Mouse (Mus musculus): Measurements from ENCODE around the gene Mfng. TPM values are rescaled to one million over a fixed set of nuclear protein-coding genes. Genes with fewer than 3 reads are reported as not detected.
A peak's percentile ranks its signal among the peaks of the same experiment; 100 is the strongest.

Gene Mfng
- polyA plus RNA-seq, 1 experiment from 2014 or later: 12.4 TPM

DNA sequence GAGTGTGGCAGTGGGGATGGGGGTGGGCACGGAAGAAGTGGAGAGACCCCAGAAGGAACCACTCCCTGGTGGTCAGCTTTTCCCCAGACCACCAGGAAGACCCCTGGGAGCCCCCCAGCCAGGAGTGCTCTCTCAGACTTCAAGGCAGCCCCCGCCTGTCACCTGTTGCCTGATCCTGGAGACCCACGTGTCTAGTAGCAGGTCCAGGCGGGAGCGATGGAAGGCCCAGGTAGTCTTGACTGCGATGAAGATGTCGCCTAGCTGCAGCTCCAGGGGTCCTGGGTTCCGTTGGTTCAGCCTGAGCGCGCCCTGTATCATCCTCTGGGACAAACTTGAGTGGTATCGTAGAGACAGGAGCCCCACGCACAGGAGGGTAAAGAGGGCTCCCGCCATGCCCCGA lies 419 bp downstream of the Mfng start:
- Histone ChIP-seq H3K9me3 (ENCODE audit: control insufficient read depth, low read length) (peaks cover 2% of the 10 kb centered on the region; the same call in 1 of the 2 replicates), H3K27me3 (replicated peaks; ENCODE audit: control insufficient read depth, insufficient read depth, low read length) (no peaks in the 10 kb centered on the region), H3K27ac (ENCODE audit: low read depth, low read length) (peak overlapping the region; percentile 52), H3K36me3 (ENCODE audit: control insufficient read depth, insufficient read depth, low read length) (peaks cover 2% of the 10 kb centered on the region), H3K9ac (ENCODE audit: low read depth, low read length) (peak overlapping the region; percentile 66), H3K4me2 (peak overlapping the region; percentile 89), H3K4me1 (replicated peaks; ENCODE audit: control insufficient read depth, insufficient read depth, low read length) (peaks cover 18% of the 10 kb centered on the region), H3K4me3 (ENCODE audit: low read depth, low read length) (peak overlapping the region; percentile 51)
- DNase-seq (ENCODE audit: low spot score): no peak
- 18% methylated on average over 14 of the region's 14 CpGs for WGBS
- peak; percentile 26; the same call in 1 of the 2 replicates for ATAC-seq (replicated peaks; ENCODE audit: low FRiP score)

DNA sequence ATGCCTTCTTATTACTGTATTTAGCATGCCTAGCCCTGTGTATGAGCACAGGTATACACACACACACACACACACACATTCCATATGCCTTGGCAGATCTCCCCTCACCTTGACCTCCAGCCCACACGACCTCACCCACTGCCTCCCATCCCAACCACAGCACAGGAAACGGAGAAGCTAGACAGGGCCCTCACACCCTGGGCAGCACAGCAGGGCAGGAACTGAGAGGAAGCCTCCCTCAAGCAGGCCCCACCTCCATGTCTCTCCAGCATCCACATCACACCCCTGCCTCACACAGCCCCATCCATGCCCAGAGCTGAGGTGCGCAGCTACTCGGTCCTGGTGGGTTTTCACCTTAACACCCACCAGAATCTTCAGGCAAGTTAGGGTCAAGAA lies 909 bp downstream of the Mfng start:
- no peaks in the 10 kb centered on the region for H3K27me3 ChIP-seq (replicated peaks; ENCODE audit: control insufficient read depth, insufficient read depth, low read length)
- WGBS: 21% methylated on average over 4 of the region's 4 CpGs
- H3K4me3 ChIP-seq (ENCODE audit: low read depth, low read length): peak overlapping the region; percentile 51
- H3K9ac ChIP-seq (ENCODE audit: low read depth, low read length): peak overlapping the region; percentile 66
- peak overlapping the region; percentile 52 for H3K27ac ChIP-seq (ENCODE audit: low read depth, low read length)
- peak; percentile 55; the same call in 1 of the 2 replicates for ATAC-seq (replicated peaks; ENCODE audit: low FRiP score)
- peaks cover 18% of the 10 kb centered on the region for H3K4me1 ChIP-seq (replicated peaks; ENCODE audit: control insufficient read depth, insufficient read depth, low read length)
- H3K4me2 ChIP-seq: peak overlapping the region; percentile 89
- H3K9me3 ChIP-seq (ENCODE audit: control insufficient read depth, low read length): peaks cover 2% of the 10 kb centered on the region; the same call in 1 of the 2 replicates
- peak; percentile 46 for DNase-seq (ENCODE audit: low spot score)
- peaks cover 2% of the 10 kb centered on the region for H3K36me3 ChIP-seq (ENCODE audit: control insufficient read depth, insufficient read depth, low read length)

DNA sequence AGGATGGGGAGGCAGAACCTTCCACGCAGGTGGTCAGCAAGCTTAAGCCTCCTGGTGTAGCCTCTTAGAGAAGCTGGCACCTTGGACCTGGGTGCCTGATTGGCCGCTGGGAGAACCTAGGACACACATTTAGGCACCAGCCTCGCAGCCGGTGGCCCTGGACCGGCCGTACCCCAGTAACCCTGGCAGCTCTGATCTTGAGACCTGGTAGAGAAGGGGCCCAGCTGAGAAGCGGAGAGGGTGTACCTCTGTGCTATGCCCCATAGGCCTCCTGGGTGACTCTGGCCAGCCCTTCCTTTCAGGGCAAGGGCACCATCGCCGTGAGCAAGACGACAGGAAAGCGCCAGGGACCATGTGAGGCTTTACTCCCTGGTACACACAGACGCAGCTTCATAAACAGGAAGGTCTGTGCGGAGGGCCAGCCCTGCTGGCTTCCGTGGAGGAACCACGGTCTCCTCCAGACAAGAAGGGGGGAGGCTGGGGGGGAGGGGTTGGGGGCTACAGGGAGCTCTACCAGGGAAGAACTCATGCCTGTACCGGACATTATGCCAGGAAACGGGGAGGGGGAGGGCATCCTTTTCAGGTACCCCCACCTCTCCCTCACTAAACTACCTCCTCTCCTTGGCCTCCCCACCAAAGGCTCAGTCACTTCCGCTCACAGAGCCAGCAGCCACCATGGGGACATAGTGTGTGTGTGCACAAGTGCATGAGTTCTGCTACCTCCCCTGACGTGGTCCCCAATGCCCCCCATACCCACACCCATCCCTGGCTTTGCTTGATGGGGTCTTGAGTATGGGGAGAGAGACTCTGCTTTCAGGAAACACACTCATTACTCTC lies 1.5 kb downstream of the Mfng start:
- peaks cover 18% of the 10 kb centered on the region for H3K4me1 ChIP-seq (replicated peaks; ENCODE audit: control insufficient read depth, insufficient read depth, low read length)
- peak overlapping the region; percentile 89 for H3K4me2 ChIP-seq
- H3K4me3 ChIP-seq (ENCODE audit: low read depth, low read length): peak overlapping the region; percentile 51
- H3K36me3 ChIP-seq (ENCODE audit: control insufficient read depth, insufficient read depth, low read length): peaks cover 2% of the 10 kb centered on the region
- peak; percentile 52 for DNase-seq (ENCODE audit: low spot score)
- H3K9me3 ChIP-seq (ENCODE audit: control insufficient read depth, low read length): peaks cover 2% of the 10 kb centered on the region; the same call in 1 of the 2 replicates
- 43% methylated on average over 19 of the region's 19 CpGs for WGBS
- ATAC-seq (replicated peaks; ENCODE audit: low FRiP score): 0 out of 2 replicates have a peak, but pooled peaks have one; percentile 26
- H3K9ac ChIP-seq (ENCODE audit: low read depth, low read length): peak overlapping the region; percentile 66
- peak overlapping the region; percentile 52 for H3K27ac ChIP-seq (ENCODE audit: low read depth, low read length)
- no peaks in the 10 kb centered on the region for H3K27me3 ChIP-seq (replicated peaks; ENCODE audit: control insufficient read depth, insufficient read depth, low read length)

DNA sequence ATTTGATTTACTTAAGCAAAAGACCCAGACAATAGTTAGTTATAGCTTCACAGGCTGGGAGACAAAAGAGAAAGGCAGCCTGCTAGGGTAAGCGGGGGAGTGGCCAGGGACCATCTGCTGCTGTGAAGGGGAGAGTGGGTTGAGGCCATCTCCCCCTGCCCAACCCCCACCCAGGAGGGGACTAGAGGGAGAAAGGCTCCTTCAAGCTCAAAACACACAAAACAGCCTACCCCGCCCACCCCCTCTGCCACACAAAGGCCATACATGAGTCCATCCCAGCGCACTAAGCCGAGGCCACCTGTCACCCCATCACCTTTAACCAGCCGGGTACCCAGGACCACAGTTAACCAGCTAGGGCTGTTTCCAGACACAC lies 2.3 kb downstream of the Mfng start:
- WGBS: 46% methylated on average over 5 of the region's 5 CpGs
- ATAC-seq (replicated peaks; ENCODE audit: low FRiP score): no peak
- Histone ChIP-seq H3K27me3 (replicated peaks; ENCODE audit: control insufficient read depth, insufficient read depth, low read length) (no peaks in the 10 kb centered on the region), H3K9ac (ENCODE audit: low read depth, low read length) (no peak overlapping the region; the same call in 1 of the 2 replicates), H3K4me2 (peak overlapping the region; percentile 89), H3K36me3 (ENCODE audit: control insufficient read depth, insufficient read depth, low read length) (peaks cover 2% of the 10 kb centered on the region), H3K9me3 (ENCODE audit: control insufficient read depth, low read length) (peaks cover 2% of the 10 kb centered on the region; the same call in 1 of the 2 replicates), H3K27ac (ENCODE audit: low read depth, low read length) (no peak overlapping the region), H3K4me1 (replicated peaks; ENCODE audit: control insufficient read depth, insufficient read depth, low read length) (peaks cover 18% of the 10 kb centered on the region), H3K4me3 (ENCODE audit: low read depth, low read length) (peak overlapping the region; percentile 51)
- DNase-seq (ENCODE audit: low spot score): no peak

DNA sequence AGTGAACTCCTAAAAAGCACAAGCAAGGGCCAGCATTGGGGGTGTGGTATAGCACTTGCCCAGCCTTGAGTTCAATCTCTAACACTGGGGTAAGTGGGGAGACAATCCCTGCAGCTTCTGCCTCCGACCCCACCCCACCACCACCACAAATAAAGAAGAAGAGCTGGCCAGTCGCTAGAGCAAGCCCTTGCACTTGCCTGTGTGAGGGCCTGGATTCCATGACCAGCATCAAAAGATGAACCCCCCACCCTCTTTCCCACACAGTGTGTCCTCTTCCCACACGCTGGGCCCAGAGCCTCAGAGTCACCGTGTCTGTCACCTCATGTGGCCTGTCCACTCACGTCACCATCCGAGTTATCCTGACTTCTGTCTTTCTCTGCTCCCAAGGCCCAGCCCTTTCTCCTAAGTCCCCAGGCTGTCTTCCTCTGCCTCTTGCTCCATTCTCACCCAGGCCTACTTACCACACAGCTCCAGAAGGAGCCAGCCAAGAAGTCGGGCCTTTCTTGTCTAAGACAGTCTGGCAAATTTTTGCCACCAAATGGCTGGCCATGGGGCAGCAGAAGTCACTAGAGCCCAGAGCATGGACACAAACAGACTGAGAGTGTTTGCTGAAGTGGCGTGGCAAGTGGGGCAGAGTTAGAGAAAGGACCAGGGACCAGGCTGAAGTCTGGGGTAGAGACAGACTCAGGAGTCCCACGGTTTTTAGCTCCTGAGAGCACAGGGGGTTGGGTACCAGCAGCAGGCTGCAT lies 2.9 kb downstream of the Mfng start:
- 70% methylated on average over 9 of the region's 9 CpGs for WGBS
- no peak overlapping the region for H3K27ac ChIP-seq (ENCODE audit: low read depth, low read length)
- ATAC-seq (replicated peaks; ENCODE audit: low FRiP score) (no peak), DNase-seq (ENCODE audit: low spot score) (no peak)
- H3K36me3 ChIP-seq (ENCODE audit: control insufficient read depth, insufficient read depth, low read length): no peaks in the 10 kb centered on the region; the same call in none of the 2 replicates
- H3K9me3 ChIP-seq (ENCODE audit: control insufficient read depth, low read length): peaks cover 2% of the 10 kb centered on the region; the same call in 1 of the 2 replicates
- no peaks in the 10 kb centered on the region for H3K27me3 ChIP-seq (replicated peaks; ENCODE audit: control insufficient read depth, insufficient read depth, low read length)
- no peak overlapping the region; the same call in 1 of the 2 replicates for H3K4me3 ChIP-seq (ENCODE audit: low read depth, low read length)
- H3K4me1 ChIP-seq (replicated peaks; ENCODE audit: control insufficient read depth, insufficient read depth, low read length): peaks cover 18% of the 10 kb centered on the region
- H3K4me2 ChIP-seq: no peak overlapping the region
- H3K9ac ChIP-seq (ENCODE audit: low read depth, low read length): no peak overlapping the region

DNA sequence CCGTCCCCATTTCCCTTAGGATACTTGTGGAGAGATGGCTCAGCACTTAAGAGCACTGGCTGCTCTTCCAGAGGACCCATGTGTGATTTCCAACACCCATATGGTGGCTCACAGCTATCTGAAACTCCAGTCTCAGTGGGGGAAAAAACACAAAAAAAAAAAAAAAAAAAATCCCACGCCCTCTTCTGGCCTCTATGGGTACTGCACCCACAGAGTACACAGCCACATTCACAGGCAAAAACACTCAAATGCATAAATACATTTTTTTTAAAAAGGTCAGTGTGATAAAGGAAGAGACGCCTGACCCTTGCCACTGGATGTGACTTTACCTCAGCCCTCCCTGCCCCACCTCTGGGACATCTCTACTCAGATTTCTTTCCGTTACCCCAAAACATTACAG lies 4.2 kb downstream of the Mfng start:
- no peak overlapping the region for H3K4me2 ChIP-seq
- no peak overlapping the region for H3K9ac ChIP-seq (ENCODE audit: low read depth, low read length)
- H3K27ac ChIP-seq (ENCODE audit: low read depth, low read length): no peak overlapping the region
- H3K9me3 ChIP-seq (ENCODE audit: control insufficient read depth, low read length): peaks cover 2% of the 10 kb centered on the region; the same call in 1 of the 2 replicates
- no peaks in the 10 kb centered on the region for H3K27me3 ChIP-seq (replicated peaks; ENCODE audit: control insufficient read depth, insufficient read depth, low read length)
- H3K4me1 ChIP-seq (replicated peaks; ENCODE audit: control insufficient read depth, insufficient read depth, low read length): peaks cover 18% of the 10 kb centered on the region
- H3K4me3 ChIP-seq (ENCODE audit: low read depth, low read length): no peak overlapping the region
- WGBS: 82% methylated on average over 4 of the region's 4 CpGs
- no peaks in the 10 kb centered on the region; the same call in 1 of the 2 replicates for H3K36me3 ChIP-seq (ENCODE audit: control insufficient read depth, insufficient read depth, low read length)
- DNase-seq (ENCODE audit: low spot score) (no peak), ATAC-seq (replicated peaks; ENCODE audit: low FRiP score) (no peak)

DNA sequence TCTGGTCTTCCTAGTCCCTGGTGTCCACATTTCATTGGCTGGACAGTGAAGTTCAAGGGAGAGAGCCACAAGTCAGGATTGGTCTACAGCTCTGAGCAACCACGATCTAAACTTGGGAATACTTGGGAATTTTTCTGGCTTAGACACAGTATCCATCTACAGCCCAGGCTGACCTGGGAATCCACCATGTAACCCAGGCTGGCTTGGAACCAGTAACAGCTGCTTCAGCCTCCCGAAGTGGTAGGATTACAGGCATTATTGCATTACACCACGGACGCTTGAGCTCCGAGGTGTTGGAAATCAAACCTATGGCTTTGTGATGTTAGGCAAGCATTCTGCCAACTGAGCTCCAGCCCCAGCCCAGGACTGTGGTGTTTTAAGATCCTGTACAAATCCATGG lies 9.6 kb downstream of the Mfng start:
- DNase-seq (ENCODE audit: low spot score): no peak
- Histone ChIP-seq H3K9ac (ENCODE audit: low read depth, low read length) (no peak overlapping the region), H3K27ac (ENCODE audit: low read depth, low read length) (no peak overlapping the region), H3K9me3 (ENCODE audit: control insufficient read depth, low read length) (no peaks in the 10 kb centered on the region), H3K4me1 (replicated peaks; ENCODE audit: control insufficient read depth, insufficient read depth, low read length) (no peaks in the 10 kb centered on the region), H3K4me3 (ENCODE audit: low read depth, low read length) (no peak overlapping the region), H3K4me2 (no peak overlapping the region), H3K27me3 (replicated peaks; ENCODE audit: control insufficient read depth, insufficient read depth, low read length) (no peaks in the 10 kb centered on the region), H3K36me3 (ENCODE audit: control insufficient read depth, insufficient read depth, low read length) (no peaks in the 10 kb centered on the region; the same call in 1 of the 2 replicates)
- WGBS: 85% methylated on average over 5 of the region's 5 CpGs
- no peak for ATAC-seq (replicated peaks; ENCODE audit: low FRiP score)

DNA sequence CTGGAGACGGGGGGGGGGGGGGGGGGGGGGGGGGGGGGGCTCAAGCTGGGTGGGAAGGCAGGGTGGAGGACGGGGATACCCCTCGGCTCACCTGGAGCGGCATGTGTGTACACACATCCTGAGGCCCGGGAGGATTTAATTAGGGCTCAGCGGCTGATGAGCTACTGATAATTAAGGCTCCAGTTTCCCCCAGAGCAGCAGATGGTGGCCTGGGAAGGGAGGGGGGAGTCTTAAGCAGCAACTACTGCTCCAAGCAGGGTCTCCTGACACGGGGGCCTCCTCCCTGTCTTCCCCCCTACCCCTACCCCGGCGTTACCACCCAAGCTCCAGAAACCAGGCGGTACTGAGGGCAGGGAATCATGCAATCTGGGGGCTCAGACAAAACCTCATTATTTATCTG lies 10.1 kb downstream of the Mfng start:
- Histone ChIP-seq H3K9ac (ENCODE audit: low read depth, low read length) (no peak overlapping the region), H3K27ac (ENCODE audit: low read depth, low read length) (no peak overlapping the region), H3K27me3 (replicated peaks; ENCODE audit: control insufficient read depth, insufficient read depth, low read length) (no peaks in the 10 kb centered on the region), H3K4me1 (replicated peaks; ENCODE audit: control insufficient read depth, insufficient read depth, low read length) (no peaks in the 10 kb centered on the region), H3K4me3 (ENCODE audit: low read depth, low read length) (no peak overlapping the region), H3K9me3 (ENCODE audit: control insufficient read depth, low read length) (no peaks in the 10 kb centered on the region), H3K4me2 (no peak overlapping the region), H3K36me3 (ENCODE audit: control insufficient read depth, insufficient read depth, low read length) (no peaks in the 10 kb centered on the region; the same call in 1 of the 2 replicates)
- no peak for ATAC-seq (replicated peaks; ENCODE audit: low FRiP score)
- no peak for DNase-seq (ENCODE audit: low spot score)
- 54% methylated on average over 9 of the region's 10 CpGs for WGBS
